In genomic region chr13:49644731-49645529, GRCm38 (mm10) we compare ENCODE assay signal across 9 mouse cellular contexts. TPM values are rescaled to one million over a fixed set of nuclear protein-coding genes. Genes with fewer than 3 reads are reported as not detected.
DNase-seq lines count a peak whose midpoint lies in the region; ATAC-seq and TF ChIP-seq lines count a peak whose summit lies in the region.
"Had no signal": no experiment of that assay in that cellular context is flagged by ENCODE, and none has a peak within 500 bp of the region (broad histone marks: within the 10 kb centered on the region; RNA-seq: fewer than 3 reads in every experiment).

No protein-coding gene starts in this region.

- H3K9ac ChIP-seq in embryonic facial prominence, embryonic 11.5 days (replicated peaks; ENCODE audit: low read length) = no peak overlapping the region
- no peak overlapping the region for H3K9ac ChIP-seq in lung, embryonic 14.5 days
- H3K9ac ChIP-seq: neural tube, embryonic 13.5 days had no signal

- H3K9me3 ChIP-seq in embryonic facial prominence, embryonic 11.5 days (replicated peaks; ENCODE audit: control insufficient read depth, low read length) = no peaks in the 10 kb centered on the region
- H3K9me3 ChIP-seq in embryonic facial prominence, embryonic 10.5 days = no peaks in the 10 kb centered on the region
- H3K9me3 ChIP-seq in lung, embryonic 14.5 days (ENCODE audit: low read depth, low read length) = no peaks in the 10 kb centered on the region
- H3K9me3 ChIP-seq: neural tube, embryonic 13.5 days had no signal

- DNase-seq in embryonic facial prominence, embryonic 11.5 days (ENCODE audit: low spot score) = peak; percentile 64
- DNase-seq in embryonic facial prominence, embryonic 10.5 days (ENCODE audit: low spot score) = no peak
- peak; percentile 86 for DNase-seq in lung, embryonic 14.5 days
- no peak for DNase-seq in lung, adult 18-20 months
- no peak for DNase-seq in adrenal gland, adult 18-20 months (ENCODE audit: low spot score in 2 of 2)

- no peaks in the 10 kb centered on the region for H3K4me1 ChIP-seq in embryonic facial prominence, embryonic 11.5 days (ENCODE audit: control insufficient read depth, insufficient read depth, low read length)
- no peaks in the 10 kb centered on the region for H3K4me1 ChIP-seq in embryonic facial prominence, embryonic 10.5 days
- no peaks in the 10 kb centered on the region for H3K4me1 ChIP-seq in lung, embryonic 14.5 days (ENCODE audit: insufficient read depth)
- H3K4me1 ChIP-seq in small intestine, adult 2 months (ENCODE audit: control insufficient read depth, insufficient read depth, insufficient read length, low read length) = peaks cover 3% of the 10 kb centered on the region; the same call in 1 of the 2 replicates
- H3K4me1 ChIP-seq: neural tube, embryonic 13.5 days had no signal

- H3K4me2 ChIP-seq in embryonic facial prominence, embryonic 11.5 days (ENCODE audit: low read depth, low read length) = no peak overlapping the region
- no peak overlapping the region for H3K4me2 ChIP-seq in lung, embryonic 14.5 days
- H3K4me2 ChIP-seq: neural tube, embryonic 13.5 days had no signal

- no peak for ATAC-seq in embryonic facial prominence, embryonic 11.5 days (replicated peaks; ENCODE audit: insufficient number of reproducible peaks, low FRiP score, low TSS enrichment, low read depth)
- ATAC-seq in lung, embryonic 14.5 days (ENCODE audit: insufficient read depth) = peak; percentile 69; the same call in 1 of the 2 replicates
- ATAC-seq in inflammation-experienced regulatory T-cells, adult 6 months = peak; percentile 43
- no peak for ATAC-seq in erythroid progenitor cell, adult 5-6 weeks (replicated peaks; ENCODE audit: low FRiP score, poor library complexity, severe bottlenecking)

- no peak overlapping the region for H3K27ac ChIP-seq in embryonic facial prominence, embryonic 11.5 days (replicated peaks; ENCODE audit: low read depth, low read length)
- no peak overlapping the region for H3K27ac ChIP-seq in embryonic facial prominence, embryonic 10.5 days (replicated peaks)
- peak overlapping the region; percentile 40; the same call in 1 of the 2 replicates for H3K27ac ChIP-seq in lung, embryonic 14.5 days (ENCODE audit: low read depth)
- peak overlapping the region; percentile 67; the same call in 1 of the 2 replicates for H3K27ac ChIP-seq in small intestine, adult 2 months (ENCODE audit: insufficient read depth, low read depth, low read length)
- H3K27ac ChIP-seq: neural tube, embryonic 13.5 days had no signal

- TF ChIP-seq CTCF in lung, embryonic 14.5 days (IDR thresholded peaks at IDR 0.05; ENCODE audit: low read depth) = peak; percentile 61
- no peak; the same call in 1 of the 2 replicates for TF ChIP-seq CTCF in small intestine, adult 2 months (IDR thresholded peaks at IDR 0.05; ENCODE audit: extremely low read depth, insufficient read length, insufficient replicate concordance, low read depth, low read length)

- no peaks in the 10 kb centered on the region for H3K36me3 ChIP-seq in embryonic facial prominence, embryonic 11.5 days (replicated peaks; ENCODE audit: control insufficient read depth, insufficient read depth, low read depth, low read length)
- H3K36me3 ChIP-seq in embryonic facial prominence, embryonic 10.5 days (replicated peaks) = peaks cover 9% of the 10 kb centered on the region; the same call in 1 of the 2 replicates
- H3K36me3 ChIP-seq in lung, embryonic 14.5 days (ENCODE audit: insufficient read depth) = peaks cover 7% of the 10 kb centered on the region; the same call in 1 of the 2 replicates
- H3K36me3 ChIP-seq in small intestine, adult 2 months (ENCODE audit: control insufficient read depth, insufficient read depth, low read length) = no peaks in the 10 kb centered on the region
- H3K36me3 ChIP-seq: neural tube, embryonic 13.5 days had no signal

- H3K4me3 ChIP-seq in embryonic facial prominence, embryonic 11.5 days (ENCODE audit: low read depth, low read length) = no peak overlapping the region
- H3K4me3 ChIP-seq in embryonic facial prominence, embryonic 10.5 days = no peak overlapping the region
- H3K4me3 ChIP-seq in lung, embryonic 14.5 days (ENCODE audit: low read depth, low read length) = no peak overlapping the region
- no peak overlapping the region for H3K4me3 ChIP-seq in small intestine, adult 2 months (ENCODE audit: low read depth, low read length)
- H3K4me3 ChIP-seq: neural tube, embryonic 13.5 days had no signal

- H3K27me3 ChIP-seq in embryonic facial prominence, embryonic 11.5 days (ENCODE audit: control insufficient read depth, insufficient read depth, low read length) = no peaks in the 10 kb centered on the region
- H3K27me3 ChIP-seq in embryonic facial prominence, embryonic 10.5 days (replicated peaks; ENCODE audit: low read depth, poor library complexity, severe bottlenecking) = no peaks in the 10 kb centered on the region
- no peaks in the 10 kb centered on the region for H3K27me3 ChIP-seq in lung, embryonic 14.5 days (ENCODE audit: insufficient read depth, low read length)
- H3K27me3 ChIP-seq in small intestine, adult 2 months (ENCODE audit: control insufficient read depth, insufficient read depth, low read length) = no peaks in the 10 kb centered on the region
- H3K27me3 ChIP-seq: neural tube, embryonic 13.5 days had no signal

- TF ChIP-seq POLR2A in small intestine, adult 2 months (IDR thresholded peaks at IDR 0.05; ENCODE audit: low read depth, low read length) = no peak

- WGBS in embryonic facial prominence, embryonic 11.5 days = 84% methylated on average over 2 of the region's 2 CpGs
- 79% methylated on average over 2 of the region's 2 CpGs for WGBS in embryonic facial prominence, embryonic 10.5 days
- 63% methylated on average over 2 of the region's 2 CpGs for WGBS in lung, embryonic 14.5 days
- 68% methylated on average over 2 of the region's 2 CpGs for WGBS in small intestine, adult 2 months

RNA-seq across cellular contexts. Expression of gene Cenpp, which starts 7.7 kb away (rescaled TPM):
- 38.3 and 47.1 TPM in 2 replicates for polyA plus RNA-seq in embryonic facial prominence, embryonic 11.5 days (2014; fragmentation: Nextera tagmentation; extraction: Ambion mirVana)
- 34.4 and 35.2 TPM in 2 replicates for polyA plus RNA-seq in embryonic facial prominence, embryonic 10.5 days (2016; fragmentation: Nextera tagmentation; extraction: Ambion mirVana)
- polyA plus RNA-seq in lung, embryonic 14.5 days (2014; fragmentation: Nextera tagmentation; extraction: Ambion mirVana) = 39.4 and 40.0 TPM in 2 replicates
- 10 to 100 TPM in 1 of 3 experiments, 1 to 10 TPM in 2; 1.8 to 19.9 (median 2.4) TPM for polyA plus RNA-seq in inflammation-experienced regulatory T-cells, adult 6 months (2017; shearing (Covaris generic))
- polyA plus RNA-seq in small intestine, adult 2 months (2012; rRNA removed) = 0.27 and 0.29 TPM in 2 replicates
- 1 to 10 TPM in 1 of 2 experiments, under 1 TPM in 1; 0.38 to 1.2 TPM for total RNA-seq in adrenal gland, adult 18-20 months (2021)
- 77.5 and 87.2 TPM in 2 replicates for total RNA-seq in erythroid progenitor cell, adult 5-6 weeks (2015; ENCODE audit: low replicate concordance)
- total RNA-seq in erythroid progenitor cell, adult 5-6 weeks (2017; ENCODE audit: low replicate concordance) = 75.9 and 127 TPM in 2 replicates

RNA-seq across cellular contexts. Expression of gene Nol8, which starts 7.9 kb away (rescaled TPM):
- 18.2 and 24.6 TPM in 2 replicates for polyA plus RNA-seq in embryonic facial prominence, embryonic 11.5 days (2014; fragmentation: Nextera tagmentation; extraction: Ambion mirVana)
- 21.7 and 24.2 TPM in 2 replicates for polyA plus RNA-seq in embryonic facial prominence, embryonic 10.5 days (2016; fragmentation: Nextera tagmentation; extraction: Ambion mirVana)
- polyA plus RNA-seq in lung, embryonic 14.5 days (2014; fragmentation: Nextera tagmentation; extraction: Ambion mirVana) = 14.8 and 17.7 TPM in 2 replicates
- polyA plus RNA-seq in inflammation-experienced regulatory T-cells, adult 6 months (2017; shearing (Covaris generic)) = 10 to 100 TPM; 34.3 to 55.6 (median 46.8) TPM
- polyA plus RNA-seq in small intestine, adult 2 months (2012; rRNA removed) = 0.06 and 0.09 TPM in 2 replicates
- total RNA-seq in adrenal gland, adult 18-20 months (2021) = 10 to 100 TPM; 22.0 to 24.7 TPM
- 7.6 and 26.4 TPM in 2 replicates for total RNA-seq in erythroid progenitor cell, adult 5-6 weeks (2015; ENCODE audit: low replicate concordance)
- total RNA-seq in erythroid progenitor cell, adult 5-6 weeks (2017; ENCODE audit: low replicate concordance) = 3.3 and 4.4 TPM in 2 replicates

RNA-seq across cellular contexts. Expression of gene Iars, which starts 37.0 kb away (rescaled TPM):
- 96.1 and 98.0 TPM in 2 replicates for polyA plus RNA-seq in embryonic facial prominence, embryonic 11.5 days (2014; fragmentation: Nextera tagmentation; extraction: Ambion mirVana)
- polyA plus RNA-seq in embryonic facial prominence, embryonic 10.5 days (2016; fragmentation: Nextera tagmentation; extraction: Ambion mirVana) = 99.9 and 114 TPM in 2 replicates
- polyA plus RNA-seq in lung, embryonic 14.5 days (2014; fragmentation: Nextera tagmentation; extraction: Ambion mirVana) = 83.5 and 86.8 TPM in 2 replicates
- 10 to 100 TPM; 34.7 to 38.7 (median 38.5) TPM for polyA plus RNA-seq in inflammation-experienced regulatory T-cells, adult 6 months (2017; shearing (Covaris generic))
- 5.6 and 10.6 TPM in 2 replicates for polyA plus RNA-seq in small intestine, adult 2 months (2012; rRNA removed)
- total RNA-seq in adrenal gland, adult 18-20 months (2021) = 10 to 100 TPM; 66.3 to 80.6 TPM
- 25.2 and 57.3 TPM in 2 replicates for total RNA-seq in erythroid progenitor cell, adult 5-6 weeks (2015; ENCODE audit: low replicate concordance)
- total RNA-seq in erythroid progenitor cell, adult 5-6 weeks (2017; ENCODE audit: low replicate concordance) = 35.6 and 66.1 TPM in 2 replicates

RNA-seq across cellular contexts. Expression of gene Ogn, which starts 37.1 kb away (rescaled TPM):
- 17.1 and 17.3 TPM in 2 replicates for polyA plus RNA-seq in embryonic facial prominence, embryonic 11.5 days (2014; fragmentation: Nextera tagmentation; extraction: Ambion mirVana)
- 2.0 and 3.6 TPM in 2 replicates for polyA plus RNA-seq in embryonic facial prominence, embryonic 10.5 days (2016; fragmentation: Nextera tagmentation; extraction: Ambion mirVana)
- 69.3 and 75.0 TPM in 2 replicates for polyA plus RNA-seq in lung, embryonic 14.5 days (2014; fragmentation: Nextera tagmentation; extraction: Ambion mirVana)
- under 1 TPM in 2 of 3 experiments, not detected in 1; 0.21 to 0.36 TPM for polyA plus RNA-seq in inflammation-experienced regulatory T-cells, adult 6 months (2017; shearing (Covaris generic))
- polyA plus RNA-seq in small intestine, adult 2 months (2012; rRNA removed) = 0.67 and 0.70 TPM in 2 replicates
- total RNA-seq in adrenal gland, adult 18-20 months (2021) = 10 to 100 TPM; 48.1 to 62.8 TPM
- total RNA-seq in erythroid progenitor cell, adult 5-6 weeks (2015; ENCODE audit: low replicate concordance) = 0.36 TPM in 1 of 2 replicates, not detected in the other
- total RNA-seq in erythroid progenitor cell, adult 5-6 weeks (2017; ENCODE audit: low replicate concordance) = 2.0 and 5.8 TPM in 2 replicates

Comparison
In these comparisons a context has a peak if more than half of its experiments do, and no peak if none do; other contexts are left out.
1. DNase-seq: peak in embryonic facial prominence, embryonic 11.5 days (single experiment) and lung, embryonic 14.5 days (single experiment); none in embryonic facial prominence, embryonic 10.5 days (single experiment), lung, adult 18-20 months (0 of 2) and adrenal gland, adult 18-20 months (0 of 2).
2. ATAC-seq: peak in lung, embryonic 14.5 days (single experiment) and inflammation-experienced regulatory T-cells, adult 6 months (single experiment); none in embryonic facial prominence, embryonic 11.5 days (single experiment) and erythroid progenitor cell, adult 5-6 weeks (single experiment).
3. H3K27ac ChIP-seq: peak in lung, embryonic 14.5 days (single experiment) and small intestine, adult 2 months (single experiment); none in embryonic facial prominence, embryonic 11.5 days (single experiment) and embryonic facial prominence, embryonic 10.5 days (single experiment).
4. RNA of gene Nol8, which starts 7.9 kb away (polyA plus RNA-seq): 34.3 to 55.6 TPM in inflammation-experienced regulatory T-cells, adult 6 months, 18.2 to 24.6 TPM in embryonic facial prominence, embryonic 11.5 days, 21.7 to 24.2 TPM in embryonic facial prominence, embryonic 10.5 days and 14.8 to 17.7 TPM in lung, embryonic 14.5 days; 0.06 to 0.09 TPM in small intestine, adult 2 months; every median in the first group is over 10 times any median in the second.